ENCODE assay signal across 29 mouse cellular contexts in genomic region chr1:156702151-156702550, GRCm38 (mm10).
"Had no signal": no experiment of that assay in that cellular context is flagged by ENCODE, and none has a peak within 500 bp of the region (broad histone marks: within the 10 kb centered on the region; RNA-seq: fewer than 3 reads in every experiment).

No protein-coding gene starts in this region.

- H3K4me2 ChIP-seq: heart, embryonic 13.5 days; heart, embryonic 15.5 days; hindbrain, embryonic 12.5 days; hindbrain, embryonic 13.5 days; hindbrain, embryonic 14.5 days; hindbrain, embryonic 15.5 days; intestine, embryonic 15.5 days; kidney, embryonic 15.5 days had no signal

- H3K4me1 ChIP-seq: heart, embryonic 13.5 days; heart, embryonic 15.5 days; hindbrain, embryonic 10.5 days; hindbrain, embryonic 12.5 days; hindbrain, embryonic 13.5 days; hindbrain, embryonic 15.5 days; intestine, embryonic 15.5 days; kidney, embryonic 15.5 days had no signal

- DNase-seq: heart, postnatal 10 days; heart, postnatal 14 days; heart, postnatal 36 days; heart, postnatal 4 days; kidney, adult 11 months; kidney, adult 18-20 months; kidney, adult 2 months; kidney, adult 8-10 months; kidney, adult 9 months; kidney, postnatal 10 days; kidney, postnatal 14 days; kidney, postnatal 25 days; kidney, postnatal 36 days; kidney, postnatal 4 days; layer of hippocampus, adult 9-11 months; layer of hippocampus, postnatal 36 days had no signal

- H3K9ac ChIP-seq: heart, embryonic 13.5 days; heart, embryonic 15.5 days; hindbrain, embryonic 12.5 days; hindbrain, embryonic 13.5 days; hindbrain, embryonic 14.5 days; hindbrain, embryonic 15.5 days; intestine, embryonic 15.5 days; kidney, embryonic 15.5 days had no signal

- H3K27ac ChIP-seq: heart, embryonic 13.5 days; heart, embryonic 15.5 days; hindbrain, embryonic 10.5 days; hindbrain, embryonic 12.5 days; hindbrain, embryonic 13.5 days; hindbrain, embryonic 14.5 days; hindbrain, embryonic 15.5 days; hindbrain, postnatal 0 days; intestine, embryonic 15.5 days; kidney, embryonic 15.5 days; kidney, postnatal 0 days; layer of hippocampus, adult 2 months; left cerebral cortex, adult 2 months had no signal

- H3K4me3 ChIP-seq: heart, embryonic 13.5 days; heart, embryonic 15.5 days; hindbrain, embryonic 10.5 days; hindbrain, embryonic 12.5 days; hindbrain, embryonic 13.5 days; hindbrain, embryonic 15.5 days; intestine, embryonic 15.5 days; kidney, embryonic 15.5 days; layer of hippocampus, adult 2 months; left cerebral cortex, adult 2 months had no signal

- H3K9me3 ChIP-seq: heart, embryonic 15.5 days; hindbrain, embryonic 10.5 days; hindbrain, embryonic 12.5 days; hindbrain, embryonic 13.5 days; hindbrain, embryonic 15.5 days; intestine, embryonic 15.5 days; kidney, embryonic 15.5 days had no signal

- H3K27me3 ChIP-seq: heart, embryonic 13.5 days; heart, embryonic 15.5 days; hindbrain, embryonic 12.5 days; hindbrain, embryonic 13.5 days; hindbrain, embryonic 15.5 days; intestine, embryonic 15.5 days; kidney, embryonic 15.5 days had no signal
